Mouse (Mus musculus) liver, embryonic 13.5 days (tissue): ENCODE measurements around the gene Slc4a2. TPM values are rescaled to one million over a fixed set of nuclear protein-coding genes. Genes with fewer than 3 reads are reported as not detected.
A peak's percentile ranks its signal among the peaks of the same experiment; 100 is the strongest.

Experiments
- ATAC-seq: fragments of 200-750 bp; cut with Nextera tagmentation; 2 replicates; pipeline ENCODE4 v1.8.0; 2017; ENCODE audit warnings: low read depth, mild to moderate bottlenecking, moderate number of reproducible peaks, moderate library complexity
- DNase-seq: peaks from one replicate; pipeline ENCODE4 v3.0.0; 2022
- H3K27ac ChIP-seq: fragments of 300-500 bp; sonication (generic); 2 replicates; pipeline ENCODE4 v1.5.1; 2015; ENCODE audit warnings: moderate library complexity, mild to moderate bottlenecking, inconsistent platforms
- H3K27me3 ChIP-seq: fragments of 300-500 bp; sonication (generic); 2 replicates; pipeline ENCODE4 v1.6.1; 2015; ENCODE audit warnings: mild to moderate bottlenecking, inconsistent platforms
- H3K36me3 ChIP-seq: fragments of 300-500 bp; sonication (generic); 2 replicates; pipeline ENCODE4 v1.6.1; 2015; ENCODE audit warnings: mild to moderate bottlenecking, inconsistent platforms
- H3K4me1 ChIP-seq: fragments of 300-500 bp; sonication (generic); replicated peaks from 2 replicates; pipeline ENCODE4 v1.6.1; 2015; ENCODE audit warnings: inconsistent platforms
- H3K4me2 ChIP-seq: fragments of 300-500 bp; sonication (generic); 2 replicates; pipeline ENCODE4 v1.6.1; 2015; ENCODE audit warnings: inconsistent platforms, mild to moderate bottlenecking, moderate library complexity
- H3K4me3 ChIP-seq: fragments of 300-500 bp; sonication (generic); replicated peaks from 2 replicates; pipeline ENCODE4 v1.5.1; 2015; ENCODE audit warnings: mild to moderate bottlenecking, inconsistent platforms
- H3K9ac ChIP-seq: fragments of 300-500 bp; sonication (generic); 2 replicates; pipeline ENCODE4 v1.6.1; 2015; ENCODE audit warnings: mild to moderate bottlenecking, inconsistent platforms
- H3K9me3 ChIP-seq: fragments of 300-500 bp; sonication (generic); replicated peaks from 2 replicates; pipeline ENCODE4 v1.6.1; 2016; ENCODE audit warnings: inconsistent platforms
- WGBS: fragments of 180-500 bp; shearing (Covaris S2); methylation state at CpG from one replicate; pipeline ENCODE4 v1.1.7; 2015; ENCODE audit not compliant: insufficient replicate concordance; 5-methylcytosine and 5-hydroxymethylcytosine counted together
- polyA plus RNA-seq: library from polyadenylated mRNA; unstranded; fragments of >200 nt; fragmentation: Nextera tagmentation; extraction: Ambion mirVana; gene quantifications from 2 replicates; pipeline ENCODE4 v1.2.1, GENCODE M21; 2015

Slc4a2 gene
- 9.0 and 10.8 TPM in 2 replicates for polyA plus RNA-seq

GRCm38 (mm10) chr5:24423129-24424003 is at the start of gene Slc4a2, which contains the start of gene Cdk5:
TSS of gene Slc4a2 (plus strand) at chr5:24423837.
TSS of gene Cdk5 (minus strand) at chr5:24423530.
- ATAC-seq (peak; percentile 92), DNase-seq (peak; percentile 96)
- Histone ChIP-seq H3K27ac (peak within 1 kb of the TSS; percentile 94), H3K9me3 (no peaks in the 10 kb centered on the region), H3K9ac (peak within 1 kb of the TSS; percentile 88), H3K36me3 (peaks cover 12% of the 10 kb centered on the region), H3K27me3 (no peaks in the 10 kb centered on the region), H3K4me3 (peak within 1 kb of the TSS; percentile 69), H3K4me1 (peaks cover 50% of the 10 kb centered on the region), H3K4me2 (peak within 1 kb of the TSS; percentile 94)
- WGBS, result under 1% methylated on average over 46 of the region's 46 CpGs

- H3K4me2 ChIP-seq, result no peak overlapping the region
- peaks cover 16% of the 10 kb centered on the region for H3K27me3 ChIP-seq
- no peaks in the 10 kb centered on the region for H3K36me3 ChIP-seq
- no peak overlapping the region for H3K27ac ChIP-seq
- H3K9me3 ChIP-seq, result no peaks in the 10 kb centered on the region
- H3K4me1 ChIP-seq, result no peaks in the 10 kb centered on the region
- ATAC-seq, result no peak
- 70% methylated on average over 6 of the region's 6 CpGs for WGBS
- no peak for DNase-seq
- H3K4me3 ChIP-seq, result no peak overlapping the region
- H3K9ac ChIP-seq, result no peak overlapping the region
Measured at GRCm38 (mm10) chr5:24374216-24374615, 49.4 kb upstream of the Slc4a2 start.

- Histone ChIP-seq H3K27ac (no peak overlapping the region), H3K9me3 (no peaks in the 10 kb centered on the region), H3K4me3 (no peak overlapping the region), H3K27me3 (peaks cover 16% of the 10 kb centered on the region), H3K36me3 (no peaks in the 10 kb centered on the region), H3K9ac (no peak overlapping the region), H3K4me2 (no peak overlapping the region), H3K4me1 (no peaks in the 10 kb centered on the region)
- DNase-seq, result no peak
- no peak for ATAC-seq
- 59% methylated on average over 7 of the region's 7 CpGs for WGBS
Measured at GRCm38 (mm10) chr5:24374666-24375328, 48.8 kb upstream of the Slc4a2 start.

GRCm38 (mm10) chr5:24378700-24379099 is 44.9 kb upstream of the Slc4a2 start:
- no peak overlapping the region for H3K4me2 ChIP-seq
- H3K9me3 ChIP-seq, result no peaks in the 10 kb centered on the region
- H3K27ac ChIP-seq, result no peak overlapping the region
- H3K9ac ChIP-seq, result no peak overlapping the region
- peaks cover 9% of the 10 kb centered on the region for H3K4me1 ChIP-seq
- ATAC-seq, result no peak
- peaks cover 26% of the 10 kb centered on the region for H3K27me3 ChIP-seq
- 52% methylated on average over 2 of the region's 2 CpGs for WGBS
- DNase-seq, result no peak
- no peak overlapping the region for H3K4me3 ChIP-seq
- no peaks in the 10 kb centered on the region for H3K36me3 ChIP-seq

GRCm38 (mm10) chr5:24379501-24379900 is 44.1 kb upstream of the Slc4a2 start:
- Histone ChIP-seq H3K4me3 (no peak overlapping the region), H3K9me3 (no peaks in the 10 kb centered on the region), H3K9ac (no peak overlapping the region), H3K36me3 (no peaks in the 10 kb centered on the region), H3K27me3 (peaks cover 26% of the 10 kb centered on the region), H3K4me2 (no peak overlapping the region), H3K4me1 (peaks cover 17% of the 10 kb centered on the region), H3K27ac (no peak overlapping the region)
- WGBS, result 70% methylated on average over 4 of the region's 4 CpGs
- DNase-seq, result no peak
- no peak for ATAC-seq

- H3K27me3 ChIP-seq, result peaks cover 30% of the 10 kb centered on the region
- H3K4me1 ChIP-seq, result peaks cover 25% of the 10 kb centered on the region
- no peaks in the 10 kb centered on the region for H3K9me3 ChIP-seq
- 62% methylated on average over 4 of the region's 4 CpGs for WGBS
- ATAC-seq (no peak), DNase-seq (no peak)
- H3K4me2 ChIP-seq, result no peak overlapping the region
- no peak overlapping the region for H3K9ac ChIP-seq
- no peak overlapping the region for H3K4me3 ChIP-seq
- no peak overlapping the region for H3K27ac ChIP-seq
- H3K36me3 ChIP-seq, result no peaks in the 10 kb centered on the region
Measured at GRCm38 (mm10) chr5:24380499-24380898, 43.1 kb upstream of the Slc4a2 start.

GRCm38 (mm10) chr5:24381486-24381885 is 42.2 kb upstream of the Slc4a2 start:
- H3K36me3 ChIP-seq, result no peaks in the 10 kb centered on the region

GRCm38 (mm10) chr5:24381988-24382387 is 41.6 kb upstream of the Slc4a2 start:
- H3K4me3 ChIP-seq, result no peak overlapping the region
- H3K9ac ChIP-seq, result no peak overlapping the region
- H3K9me3 ChIP-seq, result no peaks in the 10 kb centered on the region
- no peaks in the 10 kb centered on the region for H3K36me3 ChIP-seq
- DNase-seq, result no peak
- no peak overlapping the region for H3K27ac ChIP-seq
- WGBS, result 47% methylated on average over 2 of the region's 2 CpGs
- H3K4me1 ChIP-seq, result peaks cover 25% of the 10 kb centered on the region
- peaks cover 45% of the 10 kb centered on the region for H3K27me3 ChIP-seq
- no peak for ATAC-seq
- no peak overlapping the region for H3K4me2 ChIP-seq

More at GRCm38 (mm10) chr5:24381486-24381885, 42.2 kb upstream of the Slc4a2 start:
- Histone ChIP-seq H3K9me3 (no peaks in the 10 kb centered on the region), H3K4me2 (no peak overlapping the region), H3K4me1 (peaks cover 25% of the 10 kb centered on the region), H3K27me3 (peaks cover 40% of the 10 kb centered on the region), H3K4me3 (no peak overlapping the region), H3K27ac (no peak overlapping the region), H3K9ac (no peak overlapping the region)
- ATAC-seq (no peak), DNase-seq (no peak)
- 63% methylated on average over 6 of the region's 6 CpGs for WGBS

GRCm38 (mm10) chr5:24383026-24383859 is 40.4 kb upstream of the Slc4a2 start:
- WGBS, result 2% methylated on average over 34 of the region's 34 CpGs
- DNase-seq (peak; percentile 79), ATAC-seq (peak; percentile 91)
- peaks cover 38% of the 10 kb centered on the region for H3K4me1 ChIP-seq
- H3K27me3 ChIP-seq, result peaks cover 49% of the 10 kb centered on the region
- H3K4me2 ChIP-seq, result peak overlapping the region; percentile 75
- H3K9ac ChIP-seq, result peak overlapping the region; percentile 67
- no peaks in the 10 kb centered on the region for H3K9me3 ChIP-seq
- no peaks in the 10 kb centered on the region for H3K36me3 ChIP-seq
- H3K27ac ChIP-seq, result no peak overlapping the region
- peak overlapping the region; percentile 60 for H3K4me3 ChIP-seq

GRCm38 (mm10) chr5:24384407-24384806 is 39.2 kb upstream of the Slc4a2 start:
- Histone ChIP-seq H3K36me3 (no peaks in the 10 kb centered on the region), H3K9ac (no peak overlapping the region), H3K4me3 (no peak overlapping the region), H3K9me3 (no peaks in the 10 kb centered on the region), H3K4me2 (peak overlapping the region; percentile 75; the same call in 1 of the 2 replicates), H3K27me3 (peaks cover 52% of the 10 kb centered on the region), H3K4me1 (peaks cover 47% of the 10 kb centered on the region), H3K27ac (no peak overlapping the region)
- DNase-seq (no peak), ATAC-seq (no peak)
- WGBS, result 22% methylated on average over 6 of the region's 6 CpGs

GRCm38 (mm10) chr5:24385374-24385773 is 38.3 kb upstream of the Slc4a2 start:
- H3K4me2 ChIP-seq, result no peak overlapping the region
- 73% methylated on average over 5 of the region's 5 CpGs for WGBS
- no peak for ATAC-seq
- peaks cover 52% of the 10 kb centered on the region for H3K27me3 ChIP-seq
- H3K9ac ChIP-seq, result no peak overlapping the region
- no peaks in the 10 kb centered on the region for H3K36me3 ChIP-seq
- no peak for DNase-seq
- no peak overlapping the region for H3K4me3 ChIP-seq
- peaks cover 53% of the 10 kb centered on the region for H3K4me1 ChIP-seq
- H3K9me3 ChIP-seq, result no peaks in the 10 kb centered on the region
- no peak overlapping the region for H3K27ac ChIP-seq
